Mouse (Mus musculus) frontal cortex, postnatal 25 days (tissue): ENCODE measurements around the gene Mief1.
A peak's percentile ranks its signal among the peaks of the same experiment; 100 is the strongest.

Experiments used
- DNase-seq, 2 experiments: peaks; one replicate each; pipeline ENCODE4 v3.0.0; 2022; ENCODE audit warnings: low spot score in 2 of 2

Gene Mief1

DNA sequence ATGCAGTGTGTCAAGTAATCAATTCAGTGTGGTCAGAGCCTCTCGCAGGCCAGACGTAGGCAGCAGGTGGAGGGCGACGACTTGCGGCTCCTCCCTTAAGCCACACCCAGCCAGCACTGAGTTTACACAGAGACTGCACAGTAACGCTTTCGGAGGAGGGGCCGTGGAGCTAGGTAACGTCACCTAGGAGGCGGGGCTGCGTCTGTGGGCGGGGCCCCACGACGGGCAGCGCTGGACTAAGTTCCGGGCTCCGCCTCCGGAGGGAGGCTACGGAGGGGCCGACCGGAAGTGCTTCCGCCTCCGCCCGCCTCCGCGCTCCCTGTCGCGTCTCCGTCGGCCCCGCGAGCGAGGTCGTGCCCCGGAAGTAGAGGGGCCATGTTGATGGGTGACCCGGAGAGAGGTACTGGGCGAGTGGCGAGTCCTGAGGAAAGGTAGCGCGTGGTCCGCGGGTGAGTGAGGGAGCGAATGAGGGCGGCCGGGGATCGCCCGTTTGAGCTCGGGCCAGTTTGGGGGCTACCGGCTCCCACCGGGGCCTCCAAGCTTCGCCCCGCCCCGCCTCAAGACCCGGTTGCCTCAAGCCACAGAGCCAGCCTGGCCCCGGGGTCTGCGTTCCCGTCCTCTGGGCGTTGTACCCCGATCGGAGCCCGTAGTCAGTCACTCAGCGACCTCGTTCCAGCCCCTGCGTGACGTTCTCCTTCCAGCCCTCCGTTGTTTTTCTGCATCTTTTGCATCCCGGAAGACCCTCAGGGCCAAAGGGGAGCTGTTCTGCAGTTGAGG is at the start of gene Mief1:
Gene Mief1 (plus strand): TSS at position 286 of the 777 bp plus-strand sequence.
- DNase-seq = peak; percentile 85 to 90

DNA sequence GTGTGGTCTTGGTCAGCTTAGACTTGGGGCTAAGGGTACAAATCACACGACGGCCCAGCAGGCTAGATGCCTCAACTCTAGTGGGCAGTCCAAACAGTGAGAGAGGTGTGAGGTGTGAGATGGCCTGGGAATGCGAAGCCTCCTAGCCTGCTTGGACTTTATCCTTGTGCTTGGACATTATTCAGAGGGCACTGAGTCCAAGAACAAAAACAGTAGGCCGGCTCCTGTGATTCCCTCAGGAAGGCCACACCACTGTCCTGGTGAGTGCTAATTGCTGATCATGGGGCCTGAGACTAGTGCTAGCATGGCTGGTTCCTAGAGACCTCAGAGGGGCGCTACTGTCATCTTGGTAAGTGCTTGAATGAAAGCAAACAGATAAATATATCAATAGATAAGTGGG is 44.9 kb upstream of the Mief1 start:
- DNase-seq = no peak

DNA sequence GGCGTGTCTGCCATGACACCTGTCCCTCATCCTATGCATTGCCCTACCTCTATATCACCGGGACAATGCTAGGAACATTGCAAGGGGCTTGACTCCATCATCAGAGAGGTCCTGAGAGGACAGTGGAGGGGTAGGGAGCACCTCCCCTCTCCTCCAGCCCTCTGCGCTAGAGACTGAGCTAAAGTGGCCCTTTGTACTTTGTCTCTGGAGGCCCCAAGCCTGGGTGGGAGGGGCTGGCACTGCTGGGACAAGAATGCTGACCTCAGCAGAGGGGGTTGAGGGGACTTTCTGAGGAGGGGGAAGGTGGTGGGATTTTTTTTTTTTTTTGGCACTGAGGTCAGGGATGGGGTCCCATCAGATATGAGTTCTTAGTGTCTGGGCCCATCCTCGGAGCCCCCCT is 43.7 kb upstream of the Mief1 start:
- DNase-seq = no peak

DNA sequence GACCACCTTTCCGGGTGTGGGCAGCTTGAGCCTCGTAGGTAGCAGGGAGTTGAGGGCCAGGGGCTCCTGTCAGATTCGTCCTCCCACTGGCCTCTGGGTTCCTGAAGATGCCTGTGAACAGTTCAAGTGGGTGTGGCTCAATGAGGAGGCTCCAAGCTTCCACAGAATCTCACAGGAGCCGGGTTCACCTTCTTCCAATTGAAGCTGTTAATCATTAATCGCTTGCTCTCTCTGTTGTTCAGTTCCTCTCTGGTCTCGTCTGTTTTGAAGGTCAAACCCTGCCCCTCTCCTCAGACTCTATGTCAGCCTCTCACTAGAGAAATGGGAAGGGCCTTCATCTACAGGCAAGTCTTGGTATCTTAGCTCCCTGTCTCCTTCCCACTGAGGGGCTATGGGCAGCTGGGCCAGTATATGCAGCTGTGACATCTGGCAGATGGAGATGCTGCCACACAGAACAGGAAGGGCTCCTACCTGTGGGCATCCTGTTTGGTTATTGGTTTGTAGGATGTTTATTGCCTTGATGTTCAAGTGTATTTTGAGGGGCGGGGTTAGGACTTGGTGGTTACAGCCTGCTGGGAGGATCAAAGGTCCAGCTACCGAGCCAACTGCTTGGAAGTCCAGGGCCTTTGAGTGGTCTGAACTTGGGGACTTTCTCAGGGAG is 42.1 kb upstream of the Mief1 start:
- no peak for DNase-seq

DNA sequence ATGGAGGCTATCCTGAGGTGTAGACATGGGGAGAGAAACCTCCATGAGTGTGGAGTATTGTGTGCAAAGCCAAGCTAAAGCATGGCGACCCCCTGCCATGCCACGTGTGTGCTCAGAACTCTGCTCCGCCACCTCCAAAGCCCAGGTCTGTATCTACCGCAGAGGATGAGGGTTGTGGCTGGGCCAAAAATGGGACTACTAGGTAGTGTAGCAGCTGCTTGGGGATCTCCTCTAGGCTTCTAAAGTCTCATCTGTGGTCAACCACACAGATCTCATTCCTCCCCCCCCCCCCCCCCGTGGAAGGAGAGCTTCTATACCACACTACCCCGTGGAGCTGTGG is 41.6 kb upstream of the Mief1 start:
- no peak for DNase-seq

DNA sequence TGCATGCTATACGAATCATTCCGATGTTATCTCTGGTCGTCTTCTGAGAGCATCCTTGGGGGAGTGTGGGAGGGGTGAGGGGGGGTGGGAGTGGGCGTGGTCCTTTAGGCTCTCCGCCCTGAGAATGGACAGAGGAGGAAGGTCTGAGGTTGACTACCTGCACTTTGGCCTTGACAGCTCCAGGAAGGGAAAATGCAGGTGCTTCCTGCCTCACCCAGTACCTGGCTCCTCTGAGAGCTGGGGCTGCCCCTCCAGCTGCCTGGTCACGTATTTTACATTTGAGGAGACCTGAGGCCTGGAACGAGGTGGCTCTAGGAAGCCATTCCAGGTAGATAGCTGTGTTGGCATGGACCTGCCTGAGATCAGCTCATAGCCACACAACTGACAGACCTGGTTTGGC is 41.0 kb upstream of the Mief1 start:
- DNase-seq = no peak

DNA sequence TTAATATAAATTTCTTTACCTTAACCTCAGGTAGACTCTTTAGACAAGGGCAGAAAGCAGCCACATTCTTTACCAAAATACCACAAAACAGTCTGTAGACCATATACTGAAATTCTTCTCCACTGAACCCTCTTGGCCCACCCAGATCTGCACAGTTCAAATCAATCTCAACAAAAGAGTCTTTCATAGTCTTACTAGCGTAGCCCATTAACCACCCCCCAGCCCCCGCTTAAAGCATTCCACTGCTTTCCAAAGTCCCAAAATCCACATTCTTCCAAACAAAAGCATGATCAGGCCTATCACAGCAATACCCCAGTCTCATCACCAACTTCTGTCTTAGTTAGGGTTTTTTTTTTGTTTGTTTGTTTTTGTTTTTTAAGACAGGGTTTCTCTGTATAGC is 34.3 kb upstream of the Mief1 start:
- DNase-seq = no peak

DNA sequence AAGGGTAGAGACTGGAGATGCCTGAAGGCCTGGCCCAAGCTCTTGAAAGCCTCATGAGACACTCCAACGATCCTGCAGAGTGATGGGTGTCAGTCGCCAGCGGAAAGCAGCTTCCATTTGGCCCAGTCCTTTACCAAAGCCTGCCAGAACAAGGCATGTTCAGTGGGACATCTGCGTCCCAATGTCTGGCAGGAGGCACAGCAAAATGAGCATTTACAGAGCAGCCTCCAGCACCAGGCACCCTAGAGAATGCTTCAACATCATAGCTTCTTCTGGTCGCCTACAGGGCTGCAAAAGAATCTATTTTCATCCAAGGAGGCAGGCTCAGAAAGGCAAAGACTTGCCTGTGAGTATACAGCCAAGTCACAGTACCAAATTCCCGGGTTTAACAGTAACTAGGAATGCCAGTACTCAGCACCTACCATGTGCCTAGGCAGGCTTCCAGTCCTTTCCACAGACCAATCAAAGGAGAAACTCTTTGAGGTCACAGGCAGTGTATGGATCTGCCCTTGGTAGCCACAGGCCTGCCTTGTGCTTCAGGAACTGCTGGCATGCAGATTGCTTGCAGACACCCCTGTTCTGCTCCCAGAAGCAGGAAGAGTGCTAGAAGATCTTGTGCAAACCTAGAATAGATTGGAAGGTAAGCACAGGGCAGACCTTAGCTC is 31.6 kb upstream of the Mief1 start:
- DNase-seq = no peak

DNA sequence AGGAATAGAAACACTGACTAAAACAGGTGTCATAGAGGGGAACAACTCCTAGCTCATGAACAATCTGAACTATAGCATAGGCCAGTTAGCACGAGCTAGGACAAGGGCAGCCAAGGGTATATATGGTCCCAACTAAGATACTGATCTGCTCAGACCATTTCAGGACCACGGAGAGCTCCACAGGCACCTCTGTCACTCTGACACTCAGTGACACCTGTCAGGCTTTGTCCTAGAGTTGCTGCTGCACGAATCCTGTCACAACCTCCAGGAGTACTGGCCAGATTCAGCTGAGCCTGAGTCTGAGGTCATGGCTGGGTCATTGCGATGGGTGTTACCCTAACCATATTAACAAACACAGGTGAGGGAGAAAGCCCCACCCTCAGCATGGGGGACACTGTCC is 30.4 kb upstream of the Mief1 start:
- no peak for DNase-seq

DNA sequence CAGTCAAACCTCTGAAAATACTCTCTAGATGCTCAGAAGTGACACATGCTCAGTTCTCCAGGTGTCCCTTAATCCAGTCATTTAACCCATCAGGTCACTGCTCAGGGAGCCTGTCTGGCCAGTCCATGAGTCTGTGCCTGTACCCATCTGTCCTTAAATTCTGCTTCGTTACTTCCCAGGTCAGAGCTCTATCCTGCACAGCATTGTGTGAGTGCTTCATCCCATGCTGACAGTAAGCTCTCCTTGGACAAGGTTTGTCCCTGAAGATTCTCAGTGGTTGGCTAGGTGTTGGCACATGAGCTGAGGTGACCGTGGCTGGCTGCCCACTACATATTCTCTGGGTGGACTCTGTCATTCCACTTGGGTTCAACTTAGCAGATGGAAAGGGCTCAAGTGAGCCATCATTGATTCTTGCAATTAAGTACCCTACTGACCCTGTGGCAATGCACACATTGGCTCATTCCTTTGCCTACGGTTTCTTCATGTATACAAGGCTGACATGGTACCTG is 27.7 kb upstream of the Mief1 start:
- DNase-seq = no peak

DNA sequence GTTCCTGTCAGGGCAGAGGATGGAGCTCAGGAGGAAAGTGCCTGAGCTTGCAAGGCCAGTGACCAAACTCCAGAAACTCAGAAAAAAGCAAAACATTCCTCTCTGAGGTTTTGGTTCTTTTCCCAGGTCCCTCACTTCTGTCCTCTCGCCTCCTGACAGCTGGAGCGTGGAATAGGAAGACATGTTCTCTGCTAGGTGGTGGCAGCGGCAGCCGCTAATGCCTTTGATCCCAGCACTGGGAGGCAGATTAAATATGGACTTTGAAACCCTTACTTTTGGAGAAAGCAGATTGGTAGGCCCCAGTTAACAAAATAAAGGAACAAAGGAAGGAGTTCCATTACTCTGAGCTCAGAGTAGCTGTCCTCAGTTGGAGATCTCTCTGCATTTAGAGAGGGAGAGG is 25.4 kb upstream of the Mief1 start:
- no peak for DNase-seq

DNA sequence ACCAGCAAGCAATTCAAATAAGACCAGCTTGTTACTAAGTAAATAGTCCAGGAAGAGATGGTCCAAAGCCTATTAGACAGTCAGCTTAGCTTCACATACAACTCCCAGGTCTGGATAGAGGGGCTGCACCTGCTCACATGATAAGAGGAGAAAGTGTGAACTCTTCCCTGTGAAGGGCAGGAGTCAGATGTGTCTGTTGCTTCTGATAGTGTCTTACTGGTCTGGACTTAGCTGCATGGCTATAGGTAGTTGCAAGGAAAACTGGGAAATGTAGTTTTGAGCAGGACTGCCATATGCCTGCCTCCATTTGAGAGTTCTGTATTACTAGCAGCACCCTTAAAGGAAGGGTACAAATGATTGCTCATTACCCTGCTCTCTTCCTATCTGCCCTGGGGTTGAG is 20.1 kb upstream of the Mief1 start:
- no peak for DNase-seq

DNA sequence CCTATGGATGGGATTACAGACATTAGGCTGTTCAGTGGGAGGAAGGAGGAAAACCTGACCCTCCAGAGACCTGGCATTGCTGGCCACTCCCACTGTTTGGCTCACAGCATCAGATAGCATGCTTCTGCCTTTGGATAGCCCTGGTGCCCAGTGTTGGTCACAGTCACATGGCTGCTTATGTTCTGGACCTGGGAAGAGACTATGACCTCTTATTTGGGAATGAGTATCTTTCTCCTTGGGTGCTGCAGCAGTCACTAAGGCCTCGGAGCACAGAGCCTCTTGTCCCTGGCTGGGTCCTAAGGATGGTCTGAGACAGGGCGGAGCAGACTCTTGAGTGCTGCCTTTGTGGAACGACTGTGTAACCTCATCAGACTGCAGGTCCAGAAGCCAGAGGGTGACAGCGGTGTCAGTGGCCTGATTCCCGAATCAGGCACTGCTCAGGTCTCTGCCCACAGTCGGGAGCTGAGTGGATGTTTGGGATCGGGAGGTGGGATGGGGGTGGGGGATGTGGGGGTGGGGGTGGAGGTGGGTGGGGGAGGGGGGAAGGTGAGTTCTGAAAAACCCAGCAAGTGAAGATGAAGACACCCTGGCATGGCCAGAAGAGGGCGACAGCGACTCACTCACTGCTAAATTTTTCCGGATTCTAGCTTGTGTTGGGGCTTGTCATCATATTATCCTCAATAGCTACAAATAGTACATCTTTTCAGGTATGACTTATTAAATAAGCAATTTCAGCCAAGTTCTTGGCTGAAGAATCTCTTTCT is 17.9 kb upstream of the Mief1 start:
- DNase-seq = no peak

DNA sequence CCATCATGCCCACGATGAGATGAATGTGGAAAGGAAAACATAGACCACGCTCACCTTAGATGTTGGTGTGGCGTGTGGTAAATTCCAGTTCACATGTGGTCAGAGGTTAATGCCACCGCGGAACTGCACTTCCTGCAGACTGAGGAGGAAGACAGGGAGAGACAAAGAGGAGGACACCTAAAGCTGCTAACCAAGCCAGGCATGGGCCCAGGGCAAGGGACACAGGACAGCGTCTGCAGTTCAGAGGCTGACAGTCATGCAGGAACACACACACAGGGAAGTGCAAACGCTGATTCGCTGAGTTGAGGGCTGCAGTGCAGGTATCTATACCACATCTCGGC is 17.4 kb upstream of the Mief1 start:
- no peak for DNase-seq

DNA sequence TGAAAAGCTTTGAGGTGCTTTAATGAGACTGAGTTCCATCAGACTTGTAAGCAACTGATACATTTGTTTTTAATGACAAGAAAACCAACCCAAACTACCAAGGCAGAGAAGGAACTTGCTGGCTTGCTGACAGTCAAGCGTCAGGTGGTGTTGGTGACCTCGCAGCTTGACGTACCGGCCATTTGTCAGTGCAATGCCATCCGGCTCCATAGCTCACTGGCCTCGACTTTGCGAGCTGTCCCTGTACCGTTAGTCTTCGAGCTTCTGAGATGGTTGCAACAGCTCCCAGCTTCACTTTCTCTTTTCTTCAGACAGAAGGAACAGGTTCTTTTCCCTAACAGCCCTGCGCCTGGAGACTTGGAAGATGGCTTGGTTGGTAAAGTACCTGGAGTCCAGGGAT is 16.3 kb upstream of the Mief1 start:
- no peak for DNase-seq

DNA sequence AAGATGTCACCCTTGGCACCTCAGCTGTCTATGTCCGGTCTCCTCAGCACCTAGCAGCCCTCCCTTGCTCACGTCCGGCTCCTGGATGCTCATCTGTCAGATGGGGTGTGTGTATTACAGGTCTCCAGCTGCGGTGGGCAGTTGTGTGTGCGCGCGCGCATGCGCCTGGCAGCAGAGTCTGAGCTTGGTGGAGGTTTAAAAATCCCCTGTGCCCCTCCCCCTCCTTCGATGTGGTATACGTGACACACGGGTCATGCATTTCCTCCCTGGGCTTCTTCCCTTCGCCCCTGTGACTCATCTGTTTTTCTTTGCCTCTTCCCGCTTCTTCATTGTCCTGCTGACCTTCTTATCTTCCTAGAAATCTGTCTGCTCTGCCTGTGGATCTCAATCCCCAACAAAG is 14.6 kb upstream of the Mief1 start:
- DNase-seq = no peak

DNA sequence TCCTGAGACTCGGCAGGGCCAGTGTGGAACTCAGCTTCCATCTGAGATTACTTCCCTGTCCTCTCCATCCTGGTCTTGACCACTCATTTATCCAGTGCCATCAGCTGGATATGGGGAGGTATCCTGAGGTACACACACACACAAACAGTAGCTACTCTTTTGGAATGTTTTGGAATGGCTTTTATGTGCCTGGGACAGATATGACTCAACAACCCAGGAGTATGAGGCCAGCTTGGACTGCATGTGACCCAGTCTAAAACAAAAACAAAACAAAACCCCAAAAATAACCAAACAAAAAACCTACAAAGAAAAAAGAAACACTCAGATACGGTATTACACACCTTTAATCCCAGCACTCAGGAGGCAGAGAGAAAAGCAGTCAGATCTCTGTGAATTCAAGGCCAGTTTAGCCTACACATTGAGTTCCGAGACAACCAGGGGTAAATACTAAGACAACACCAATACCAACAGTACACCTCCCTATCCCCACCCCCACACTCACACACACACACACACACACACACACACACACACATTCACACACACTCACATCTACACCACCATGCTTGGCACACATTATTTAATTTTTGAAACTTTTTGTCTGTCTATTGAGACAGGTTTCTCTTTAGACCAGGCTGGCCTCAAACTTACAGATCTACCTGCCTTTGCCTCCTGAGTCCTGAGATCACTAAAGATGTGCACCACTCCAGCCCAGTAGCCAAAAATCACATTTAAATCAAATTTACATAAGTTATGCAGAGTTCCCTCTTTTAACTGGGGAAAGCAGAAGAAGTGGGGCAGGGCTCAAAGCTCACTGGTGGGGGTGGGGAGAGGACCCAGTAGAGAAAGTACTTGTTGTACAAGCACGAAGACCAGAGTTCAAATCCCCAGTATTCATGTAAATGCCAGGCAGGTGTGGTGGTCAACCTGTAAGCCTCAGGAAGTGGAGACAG is 13.8 kb upstream of the Mief1 start:
- DNase-seq = no peak

DNA sequence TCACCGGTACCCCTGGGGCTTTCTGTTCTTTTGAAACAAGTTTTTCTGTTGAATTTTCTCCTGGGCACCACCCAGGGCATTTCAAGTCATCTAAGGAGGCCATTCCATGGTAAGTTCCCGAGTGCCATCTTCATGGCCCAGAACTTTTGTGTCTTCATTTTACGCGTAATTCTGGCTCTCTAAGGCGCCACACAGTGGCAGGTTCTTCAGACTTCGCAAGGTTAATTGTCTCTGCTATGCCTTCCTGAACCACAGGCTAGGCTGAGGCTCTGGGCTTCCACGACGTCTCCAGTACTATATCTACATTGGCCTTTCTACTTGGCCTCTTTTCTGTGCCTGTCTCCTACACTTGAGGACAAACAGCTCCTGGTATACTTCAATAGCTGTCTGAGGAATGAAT is 12.8 kb upstream of the Mief1 start:
- no peak for DNase-seq

DNA sequence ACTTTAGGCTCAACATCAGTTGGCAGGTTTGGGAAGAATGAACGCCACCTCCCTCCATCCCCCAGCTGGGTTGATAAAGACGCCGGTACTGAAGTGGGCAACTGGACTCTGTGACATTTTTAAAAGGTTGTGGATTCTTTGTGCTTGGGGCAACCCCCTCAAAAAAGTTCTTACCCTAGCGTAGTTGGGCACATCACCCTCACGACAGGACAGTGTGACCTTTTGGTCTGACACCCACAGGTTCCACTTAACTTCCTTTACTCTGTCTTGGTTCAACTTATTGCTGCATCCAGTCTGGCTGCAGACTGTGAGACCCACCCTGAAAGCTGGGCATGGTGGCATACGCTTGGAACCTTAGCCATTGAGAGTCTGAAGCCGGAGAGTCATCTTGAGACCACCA is 10.1 kb upstream of the Mief1 start:
- no peak for DNase-seq

DNA sequence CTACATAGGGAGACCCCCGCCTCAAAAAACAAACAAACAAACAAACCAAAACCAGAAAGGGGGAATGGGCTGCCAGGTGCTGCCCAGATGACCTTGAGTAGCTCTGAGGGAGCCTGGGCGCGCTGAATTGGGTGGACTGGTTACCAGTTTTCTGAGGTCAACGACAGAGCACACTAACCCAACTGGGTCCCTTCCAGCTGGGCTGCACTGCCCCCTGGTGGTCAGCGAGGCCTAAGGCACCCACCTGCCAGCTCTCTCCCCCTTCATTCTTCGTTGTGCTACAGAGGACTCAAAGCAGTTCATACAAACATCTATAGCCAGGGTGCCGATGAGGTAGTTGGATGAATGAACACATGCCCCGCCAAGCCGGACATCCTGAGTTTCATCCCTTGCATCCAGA is 8.6 kb upstream of the Mief1 start:
- peak in 1 of 2 experiments; percentile 39 for DNase-seq

DNA sequence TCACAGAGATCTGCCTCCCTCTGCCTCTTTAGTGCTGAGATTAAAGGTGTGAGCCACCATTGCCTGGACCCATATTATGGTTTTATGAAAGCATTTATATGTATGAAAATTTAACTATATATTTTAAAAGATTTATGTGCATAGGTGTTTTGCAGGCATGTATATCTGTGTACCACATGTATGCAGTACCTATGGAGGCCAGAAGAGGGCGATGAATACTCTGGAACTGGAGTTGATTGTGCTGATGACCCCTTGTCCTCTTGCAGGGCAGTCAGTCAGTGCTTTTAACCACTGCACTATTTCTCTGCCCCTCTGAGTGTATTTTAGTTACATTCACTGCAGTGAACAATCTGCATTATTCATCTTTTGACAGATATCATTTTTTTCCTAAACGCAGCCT is 8.0 kb upstream of the Mief1 start:
- DNase-seq = peak in 1 of 2 experiments; percentile 41
